Mouse (Mus musculus): Measurements from ENCODE around the gene Txndc16.

The Txndc16 gene

GRCm38 (mm10) chr14:45220090-45220956 is at the start of gene Txndc16:
Gene Txndc16, minus strand, starts transcription at chr14:45220328.
- Histone ChIP-seq H3K4me3 (replicated peaks; ENCODE audit: low read length) (peak within 1 kb of the TSS; percentile 91), H3K9me3 (ENCODE audit: low read length) (no peaks in the 10 kb centered on the region), H3K27me3 (ENCODE audit: insufficient read depth, low read length) (peaks cover 30% of the 10 kb centered on the region), H3K4me1 (replicated peaks; ENCODE audit: low read depth, low read length) (peaks cover 17% of the 10 kb centered on the region), H3K36me3 (ENCODE audit: insufficient read depth, low read length) (no peaks in the 10 kb centered on the region)
- TF ChIP-seq POU5F1 (IDR thresholded peaks at IDR 0.05; ENCODE audit: borderline replicate concordance, low read length) (no peak), NANOG (IDR thresholded peaks at IDR 0.05; ENCODE audit: borderline replicate concordance, low read length) (no peak), CTCF (conservative IDR thresholded peaks at IDR 0.05; ENCODE audit: low read length) (no peak)

GRCm38 (mm10) chr14:45263831-45264592 is 43.9 kb upstream of the Txndc16 start:
- Histone ChIP-seq H3K9me3 (ENCODE audit: low read length) (no peaks in the 10 kb centered on the region), H3K36me3 (ENCODE audit: insufficient read depth, low read length) (no peaks in the 10 kb centered on the region), H3K27me3 (ENCODE audit: insufficient read depth, low read length) (no peaks in the 10 kb centered on the region), H3K4me3 (replicated peaks; ENCODE audit: low read length) (no peak overlapping the region), H3K4me1 (replicated peaks; ENCODE audit: low read depth, low read length) (no peaks in the 10 kb centered on the region)
- TF ChIP-seq POU5F1 (IDR thresholded peaks at IDR 0.05; ENCODE audit: borderline replicate concordance, low read length) (no peak), CTCF (conservative IDR thresholded peaks at IDR 0.05; ENCODE audit: low read length) (no peak), NANOG (IDR thresholded peaks at IDR 0.05; ENCODE audit: borderline replicate concordance, low read length) (no peak)

DNA sequence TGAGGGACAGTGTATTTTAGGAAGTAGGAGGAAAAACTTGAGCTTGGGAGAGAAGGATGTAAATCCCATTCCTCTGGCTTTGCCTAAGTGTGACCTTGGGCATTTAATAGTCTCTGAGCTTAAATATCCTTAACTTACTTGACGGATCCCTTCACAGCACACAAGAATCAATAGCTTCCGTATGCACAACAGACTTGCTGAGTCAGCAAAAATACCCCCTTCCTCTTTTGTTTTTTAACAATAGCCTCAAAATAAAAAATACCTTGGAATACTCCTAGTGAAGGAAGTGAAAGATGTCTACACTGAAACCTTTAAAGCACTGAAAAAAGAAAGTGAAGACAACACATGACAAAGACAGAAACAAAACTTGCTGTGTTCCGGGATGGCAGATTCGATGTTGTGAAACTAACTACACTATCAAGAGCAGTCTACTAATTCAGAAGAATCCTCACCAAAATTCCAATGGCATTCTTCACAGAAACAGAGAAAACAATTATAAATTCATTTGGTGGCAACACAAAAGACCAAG is 31.5 kb upstream of the Txndc16 start:
- Histone ChIP-seq H3K9me3 (ENCODE audit: low read length) (no peaks in the 10 kb centered on the region), H3K36me3 (ENCODE audit: insufficient read depth, low read length) (no peaks in the 10 kb centered on the region), H3K27me3 (ENCODE audit: insufficient read depth, low read length) (no peaks in the 10 kb centered on the region), H3K4me1 (replicated peaks; ENCODE audit: low read depth, low read length) (no peaks in the 10 kb centered on the region), H3K4me3 (replicated peaks; ENCODE audit: low read length) (no peak overlapping the region)
- TF ChIP-seq POU5F1 (IDR thresholded peaks at IDR 0.05; ENCODE audit: borderline replicate concordance, low read length), result no peak
- TF ChIP-seq CTCF (conservative IDR thresholded peaks at IDR 0.05; ENCODE audit: low read length), result no peak
- no peak for TF ChIP-seq NANOG (IDR thresholded peaks at IDR 0.05; ENCODE audit: borderline replicate concordance, low read length)

DNA sequence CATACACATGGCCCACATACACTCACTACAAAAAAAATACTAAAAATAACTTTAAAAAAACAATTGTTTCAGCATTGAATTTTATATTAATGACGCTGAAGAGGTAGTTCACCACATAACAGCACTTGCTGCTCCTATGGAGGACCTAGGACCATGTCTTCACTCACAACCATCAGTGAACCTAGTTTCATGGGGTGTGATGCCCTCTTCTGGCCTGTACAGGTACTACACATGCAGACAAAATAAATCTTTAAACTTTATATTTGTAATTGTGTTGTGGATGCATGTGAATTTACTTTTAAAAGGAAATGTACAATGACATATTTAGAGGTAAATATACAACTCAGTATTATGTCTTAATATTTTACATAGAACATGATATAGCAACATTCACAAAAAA is 21.5 kb upstream of the Txndc16 start:
- no peak for TF ChIP-seq NANOG (IDR thresholded peaks at IDR 0.05; ENCODE audit: borderline replicate concordance, low read length)
- no peak for TF ChIP-seq POU5F1 (IDR thresholded peaks at IDR 0.05; ENCODE audit: borderline replicate concordance, low read length)
- TF ChIP-seq CTCF (conservative IDR thresholded peaks at IDR 0.05; ENCODE audit: low read length), result peak; percentile 98
- Histone ChIP-seq H3K4me1 (replicated peaks; ENCODE audit: low read depth, low read length) (no peaks in the 10 kb centered on the region), H3K9me3 (ENCODE audit: low read length) (no peaks in the 10 kb centered on the region), H3K36me3 (ENCODE audit: insufficient read depth, low read length) (no peaks in the 10 kb centered on the region), H3K4me3 (replicated peaks; ENCODE audit: low read length) (no peak overlapping the region), H3K27me3 (ENCODE audit: insufficient read depth, low read length) (no peaks in the 10 kb centered on the region)

DNA sequence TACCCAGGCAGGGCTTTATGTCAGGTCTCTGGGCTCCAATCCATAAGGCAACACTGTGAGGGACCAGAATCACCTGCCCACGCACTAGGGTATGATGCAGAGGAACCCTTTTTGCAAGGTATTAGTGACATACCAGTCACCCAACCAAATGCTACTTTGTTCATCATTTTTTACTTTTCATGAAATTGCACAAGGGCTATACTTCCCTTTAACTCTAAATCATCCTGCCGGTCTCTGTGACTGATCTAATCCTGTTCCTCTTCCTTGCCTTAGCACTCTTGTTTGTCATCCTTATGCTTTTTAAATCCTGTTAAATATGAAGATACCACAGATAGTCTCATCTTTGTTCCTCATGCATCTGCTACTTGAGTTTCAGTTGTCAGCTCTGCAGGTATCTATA is 18.9 kb upstream of the Txndc16 start:
- Histone ChIP-seq H3K4me1 (replicated peaks; ENCODE audit: low read depth, low read length) (no peaks in the 10 kb centered on the region), H3K36me3 (ENCODE audit: insufficient read depth, low read length) (no peaks in the 10 kb centered on the region), H3K9me3 (ENCODE audit: low read length) (no peaks in the 10 kb centered on the region), H3K4me3 (replicated peaks; ENCODE audit: low read length) (no peak overlapping the region), H3K27me3 (ENCODE audit: insufficient read depth, low read length) (no peaks in the 10 kb centered on the region)
- TF ChIP-seq POU5F1 (IDR thresholded peaks at IDR 0.05; ENCODE audit: borderline replicate concordance, low read length), result no peak
- no peak for TF ChIP-seq CTCF (conservative IDR thresholded peaks at IDR 0.05; ENCODE audit: low read length)

DNA sequence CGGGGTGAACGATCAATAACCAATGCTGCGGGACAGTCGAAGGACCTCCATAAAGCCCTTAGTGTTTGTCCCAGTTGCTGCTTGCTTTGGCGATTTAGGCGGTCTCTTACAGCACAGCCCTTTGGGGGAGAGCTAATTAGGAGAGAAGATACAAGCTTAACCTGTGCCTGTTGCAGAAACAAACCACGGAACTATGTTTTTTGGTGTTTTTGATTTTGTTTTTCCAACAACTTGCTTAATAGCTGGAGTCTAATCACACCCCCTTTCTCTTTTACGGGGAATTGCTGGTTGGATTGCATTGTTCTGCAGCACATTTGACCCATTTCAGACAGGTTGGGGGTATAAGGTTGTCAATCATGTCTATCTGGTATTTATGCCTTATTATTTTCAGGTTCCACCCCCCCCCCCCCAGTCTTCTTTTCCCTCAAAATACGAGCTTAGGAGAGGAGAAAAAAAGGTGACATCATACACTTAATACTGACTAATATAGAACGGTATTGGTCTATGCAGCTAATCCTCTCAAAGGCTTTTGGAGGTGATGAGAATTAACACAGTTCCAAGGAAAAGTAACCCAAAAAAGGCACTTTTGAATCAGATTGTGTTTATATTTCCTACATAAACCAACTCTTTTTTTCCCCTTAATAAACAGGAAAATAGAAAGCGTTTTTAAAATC is 966 bp upstream of the Txndc16 start:
- Histone ChIP-seq H3K36me3 (ENCODE audit: insufficient read depth, low read length) (no peaks in the 10 kb centered on the region), H3K9me3 (ENCODE audit: low read length) (no peaks in the 10 kb centered on the region), H3K4me3 (replicated peaks; ENCODE audit: low read length) (peak overlapping the region; percentile 91), H3K4me1 (replicated peaks; ENCODE audit: low read depth, low read length) (peaks cover 17% of the 10 kb centered on the region), H3K27me3 (ENCODE audit: insufficient read depth, low read length) (peaks cover 30% of the 10 kb centered on the region)
- TF ChIP-seq POU5F1 (IDR thresholded peaks at IDR 0.05; ENCODE audit: borderline replicate concordance, low read length) (no peak), NANOG (IDR thresholded peaks at IDR 0.05; ENCODE audit: borderline replicate concordance, low read length) (no peak), CTCF (conservative IDR thresholded peaks at IDR 0.05; ENCODE audit: low read length) (no peak)

GRCm38 (mm10) chr14:45219281-45220089 is 643 bp downstream of the Txndc16 start, which contains the start of gene Gpr137c:
Gene Gpr137c, plus strand, starts transcription at chr14:45219717.
- Histone ChIP-seq H3K36me3 (ENCODE audit: insufficient read depth, low read length) (no peaks in the 10 kb centered on the region), H3K9me3 (ENCODE audit: low read length) (no peaks in the 10 kb centered on the region), H3K27me3 (ENCODE audit: insufficient read depth, low read length) (peaks cover 30% of the 10 kb centered on the region), H3K4me3 (replicated peaks; ENCODE audit: low read length) (peak within 1 kb of the TSS; percentile 91), H3K4me1 (replicated peaks; ENCODE audit: low read depth, low read length) (peaks cover 17% of the 10 kb centered on the region)
- no peak for TF ChIP-seq NANOG (IDR thresholded peaks at IDR 0.05; ENCODE audit: borderline replicate concordance, low read length)
- TF ChIP-seq POU5F1 (IDR thresholded peaks at IDR 0.05; ENCODE audit: borderline replicate concordance, low read length), result no peak
- no peak for TF ChIP-seq CTCF (conservative IDR thresholded peaks at IDR 0.05; ENCODE audit: low read length)
